Mouse (Mus musculus) C2C12 (cell line): Measurements from ENCODE around the gene Bcl11a.

Source experiments
- CEBPB ChIP-seq: IDR thresholded peaks from one replicate; pipeline ENCODE4 v1.6.1; 2011; ENCODE audit warnings: low read depth, mild to moderate bottlenecking, control low read depth, moderate library complexity
- CTCF ChIP-seq: IDR thresholded peaks from one replicate; pipeline ENCODE4 v1.5.1; 2011; ENCODE audit not compliant: control insufficient read depth, insufficient read depth, insufficient read length
- MAX ChIP-seq: IDR thresholded peaks from one replicate; pipeline ENCODE4 v1.6.1; 2011; ENCODE audit warnings: mild to moderate bottlenecking, control low read depth
- MYOD1 ChIP-seq: IDR thresholded peaks from one replicate; pipeline ENCODE4 v1.6.1; 2011; ENCODE audit warnings: low read depth; ENCODE audit not compliant: control insufficient read depth, insufficient read length
- MYOG ChIP-seq: IDR thresholded peaks from one replicate; pipeline ENCODE4 v1.6.1; 2011; ENCODE audit not compliant: control insufficient read depth, insufficient read length; ENCODE audit errors: extremely low read depth

GRCm38 (mm10) chr11:24050032-24050757 is 27.7 kb upstream of the Bcl11a start:
- no peak for TF ChIP-seq CTCF
- TF ChIP-seq MAX = no peak
- no peak for TF ChIP-seq MYOG
- no peak for TF ChIP-seq MYOD1
- TF ChIP-seq CEBPB = no peak
